Mouse (Mus musculus) activated CD4-positive, CD25-positive, alpha-beta regulatory T cell, adult 4 months (primary cell): ENCODE measurements around the gene Gzmn. TPM values are rescaled to one million over a fixed set of nuclear protein-coding genes. Genes with fewer than 3 reads are reported as not detected.
"Not testable (repeated sequence)": the region's sequence is repeated elsewhere in the genome, so short reads cannot be mapped to it uniquely, and the experiment has no call there.

Experiments
- ATAC-seq: one replicate; pipeline ENCODE4 v1.8.0; 2017
- polyA plus RNA-seq, 2 experiments: library from polyadenylated mRNA; unstranded; fragments of 100-300 nt; shearing (Covaris generic); gene quantifications; one replicate each; pipeline ENCODE4 v1.2.1; 2017

Gene Gzmn
- polyA plus RNA-seq: not detected

DNA sequence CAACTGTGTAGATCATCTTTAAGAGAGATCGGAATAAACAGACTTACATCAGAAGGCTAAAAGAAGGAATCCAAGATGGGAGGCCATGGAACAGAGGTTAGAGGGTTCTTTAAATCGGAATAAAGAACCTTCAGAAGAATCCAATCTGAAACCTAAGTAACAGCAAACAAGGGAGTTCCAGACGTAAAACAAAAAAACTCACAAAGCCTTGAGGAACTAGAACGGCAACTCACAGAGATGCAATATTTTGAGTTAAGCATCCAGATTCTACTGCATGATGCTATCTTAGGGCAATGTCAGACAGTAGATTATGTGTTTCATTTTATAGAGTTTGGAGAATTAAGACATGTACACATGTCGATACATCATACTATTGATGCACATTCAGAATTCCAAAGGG, at the start of gene Gzmn:
Gzmn (minus strand) TSS at position 101 of the 400 bp plus-strand sequence.
- ATAC-seq: no peak

DNA sequence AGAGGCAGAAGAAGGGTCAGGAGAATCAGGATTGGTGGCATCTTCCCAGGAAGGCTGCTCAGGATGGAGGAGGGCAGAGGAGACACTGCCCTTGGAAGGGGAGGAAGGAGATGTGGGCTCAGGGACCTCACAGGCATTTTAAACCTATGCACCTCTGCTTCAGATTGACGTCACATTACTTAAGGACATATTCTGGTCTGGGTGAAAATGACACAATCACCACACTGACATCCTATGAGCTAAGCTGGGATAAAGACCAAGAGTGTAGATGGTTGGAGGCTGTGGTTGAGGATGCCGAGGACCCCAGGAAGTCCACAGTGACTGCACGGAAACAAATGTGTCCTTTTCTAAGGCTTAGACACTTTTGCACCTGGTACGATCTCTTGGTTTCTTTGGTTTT, 36.9 kb upstream of the Gzmn start, which contains the start of gene Gzmf:
Gzmf (minus strand) TSS at position 101 of the 400 bp plus-strand sequence.
- ATAC-seq: no peak

DNA sequence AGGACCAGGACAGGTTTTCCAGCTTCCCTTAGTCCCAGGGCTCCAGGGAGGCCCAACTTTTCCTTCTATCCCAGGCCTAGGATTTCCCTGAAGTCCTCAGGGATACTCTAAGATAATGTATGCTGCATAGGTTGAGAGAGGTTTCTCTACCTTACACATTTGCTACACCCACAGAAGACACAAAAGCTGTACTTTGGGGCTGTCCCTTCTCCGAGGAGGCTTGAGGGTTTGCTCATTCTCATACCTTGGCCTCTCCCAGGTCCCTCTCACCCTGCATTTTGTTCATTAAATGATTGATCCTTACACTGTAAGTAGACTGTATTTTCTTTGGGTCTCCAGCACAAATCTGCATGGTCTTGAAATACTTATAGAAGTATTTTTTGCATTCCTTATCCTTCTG, 31.2 kb upstream of the Gzmn start:
- peak; percentile 80 for ATAC-seq

DNA sequence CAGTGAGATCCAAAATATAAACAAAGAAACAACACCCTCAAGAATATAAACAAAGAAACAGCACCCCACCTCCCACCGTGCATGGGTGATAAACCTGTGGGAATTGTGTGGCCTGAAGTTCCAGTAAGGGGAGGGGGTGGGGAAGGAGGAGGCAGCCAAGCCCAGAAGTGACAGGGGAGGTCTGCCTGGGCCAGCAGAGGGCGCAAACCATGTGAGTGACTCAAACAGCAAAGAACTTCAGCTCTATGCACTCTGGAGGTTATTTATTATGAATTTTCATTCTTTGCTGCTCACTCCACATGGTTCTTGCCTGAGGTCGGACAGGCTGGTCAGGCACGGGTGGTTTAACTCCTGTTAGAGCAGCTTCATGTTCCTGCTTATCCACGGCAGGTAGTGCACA, 30.6 kb upstream of the Gzmn start:
- peak; percentile 76 for ATAC-seq

DNA sequence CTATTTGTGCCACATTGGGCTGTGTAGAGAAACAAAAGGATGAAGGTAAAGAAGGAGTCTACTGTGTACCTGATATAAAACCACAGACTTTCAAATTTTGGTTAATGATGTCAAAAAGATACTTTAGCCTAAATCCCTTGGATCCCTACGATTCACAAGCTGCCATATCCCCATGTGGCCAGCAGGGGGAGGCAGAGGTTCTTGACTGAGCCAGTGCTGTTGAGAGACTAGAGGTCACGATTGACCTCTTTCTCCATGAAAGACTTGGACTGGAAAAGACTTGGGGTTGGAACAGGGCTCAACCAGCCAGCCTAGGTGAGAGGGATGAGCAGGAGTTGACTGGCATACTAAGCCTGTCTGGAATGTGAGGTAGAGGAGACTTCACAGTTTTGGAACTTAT, 29.6 kb upstream of the Gzmn start:
- ATAC-seq: peak; percentile 24

DNA sequence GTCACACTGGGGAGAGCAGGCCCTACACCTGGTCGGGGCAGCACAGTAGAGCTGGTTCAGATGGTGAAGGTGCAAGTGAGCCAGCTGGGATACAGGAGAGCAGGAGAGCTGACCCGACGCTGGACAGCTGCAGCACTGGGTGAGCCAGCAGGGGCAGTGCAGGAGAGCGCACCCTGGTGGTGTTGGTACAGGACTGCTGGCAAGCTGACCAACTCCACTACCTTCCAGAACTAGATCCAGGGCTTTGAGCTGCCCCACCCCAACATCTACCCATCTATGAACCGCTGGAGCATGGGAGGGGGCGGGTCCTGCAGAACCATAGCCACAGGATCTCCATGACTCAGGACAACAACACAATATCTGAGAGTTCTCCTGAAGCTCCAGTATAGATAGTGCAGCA, 12.5 kb upstream of the Gzmn start:
- ATAC-seq: no peak

DNA sequence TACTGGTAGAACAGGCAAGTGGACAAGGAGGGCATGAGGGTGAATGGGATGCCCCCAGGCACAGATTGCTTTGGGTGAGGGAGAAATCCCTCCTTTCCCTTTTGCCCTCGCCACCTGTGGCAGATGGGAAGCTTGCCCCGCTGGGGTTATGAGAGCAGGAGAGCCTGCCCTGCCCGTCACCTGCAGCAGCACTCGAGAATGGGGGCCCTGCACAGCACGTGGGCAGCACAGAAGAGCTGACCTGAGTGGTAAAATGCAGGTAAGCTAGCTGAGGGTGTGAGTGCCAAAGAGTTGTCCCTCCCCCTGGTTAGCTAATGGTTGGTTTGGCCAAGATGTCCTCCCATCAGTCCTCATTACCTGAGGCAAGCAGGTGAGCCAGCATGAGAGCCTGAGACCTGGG, 12.1 kb upstream of the Gzmn start:
- no peak for ATAC-seq

DNA sequence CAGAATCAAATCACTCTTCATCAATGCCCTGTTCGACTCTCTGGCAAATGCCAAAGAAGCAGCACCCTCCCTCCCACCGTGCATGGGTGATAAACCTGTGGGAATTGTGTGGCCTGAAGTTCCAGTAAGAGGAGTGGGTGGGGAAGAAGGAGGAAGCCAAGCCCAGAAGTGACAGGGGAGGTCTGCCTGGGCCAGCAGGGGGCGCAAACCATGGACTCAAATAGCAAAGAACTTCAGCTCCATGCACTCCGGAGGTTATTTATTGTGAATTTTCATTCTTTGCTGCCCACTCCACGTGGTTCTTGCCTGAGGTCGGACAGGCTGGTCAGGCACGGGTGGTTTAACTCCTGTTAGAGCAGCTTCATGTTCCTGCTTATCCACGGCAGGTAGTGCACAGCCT, 3.3 kb upstream of the Gzmn start:
- not testable (repeated sequence) for ATAC-seq

DNA sequence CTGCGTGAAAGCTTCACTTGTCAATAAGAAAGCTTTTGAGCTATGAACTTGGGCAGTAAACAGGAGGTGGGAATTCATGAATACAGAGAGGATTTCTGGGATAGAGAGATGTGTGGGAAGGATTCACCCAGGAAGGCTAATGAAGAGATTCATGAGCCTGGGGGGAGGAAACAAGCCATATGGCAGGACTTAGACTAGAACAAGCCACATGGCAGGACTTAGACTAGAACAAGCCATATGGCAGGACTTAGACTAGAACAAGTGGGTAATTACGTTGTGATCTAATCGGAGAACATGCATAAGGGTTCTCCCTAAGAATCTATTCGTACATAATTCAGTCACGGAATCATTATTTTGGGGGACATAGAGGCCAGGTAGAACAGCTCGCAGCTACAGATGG, 1.0 kb downstream of the Gzmn start:
- no peak for ATAC-seq

DNA sequence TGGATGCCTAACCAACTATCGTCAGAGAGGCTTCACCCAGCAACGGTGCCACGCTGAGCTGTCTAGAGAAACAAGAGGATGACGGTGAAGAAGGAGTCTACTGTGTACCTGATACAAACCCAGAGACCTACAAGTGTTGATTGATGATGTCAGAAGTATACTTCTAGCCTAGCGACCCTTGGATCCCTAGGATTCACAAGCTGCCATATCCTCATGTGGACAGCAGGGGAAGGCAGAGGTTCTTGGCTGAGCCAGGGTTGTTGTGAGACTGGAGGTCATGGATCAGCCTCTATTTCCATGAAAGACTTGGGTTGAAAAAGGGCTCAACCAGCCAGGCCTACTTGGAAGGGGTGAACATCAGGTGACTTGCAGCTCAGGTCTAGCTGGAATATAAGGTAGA, 1.7 kb downstream of the Gzmn start:
- no peak for ATAC-seq

DNA sequence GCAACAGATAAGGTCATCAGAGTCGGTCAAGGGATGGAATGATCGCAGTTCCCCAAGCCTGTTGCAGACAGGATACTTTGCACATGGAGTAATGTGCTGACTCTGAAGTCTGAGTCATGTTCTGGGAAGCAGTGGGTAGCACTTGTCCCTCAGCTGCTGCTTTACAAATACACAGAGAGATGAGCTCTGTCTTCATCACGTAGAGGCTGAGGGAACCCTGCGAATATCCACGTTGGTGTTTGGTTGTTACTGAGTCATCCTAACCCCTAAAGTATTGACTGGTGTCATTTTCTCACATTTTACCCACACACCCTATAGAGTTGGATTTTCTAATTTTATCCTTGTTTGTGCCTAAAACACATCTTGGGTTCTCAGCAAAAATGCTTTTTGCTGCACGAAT, 6.4 kb downstream of the Gzmn start:
- ATAC-seq: no peak

DNA sequence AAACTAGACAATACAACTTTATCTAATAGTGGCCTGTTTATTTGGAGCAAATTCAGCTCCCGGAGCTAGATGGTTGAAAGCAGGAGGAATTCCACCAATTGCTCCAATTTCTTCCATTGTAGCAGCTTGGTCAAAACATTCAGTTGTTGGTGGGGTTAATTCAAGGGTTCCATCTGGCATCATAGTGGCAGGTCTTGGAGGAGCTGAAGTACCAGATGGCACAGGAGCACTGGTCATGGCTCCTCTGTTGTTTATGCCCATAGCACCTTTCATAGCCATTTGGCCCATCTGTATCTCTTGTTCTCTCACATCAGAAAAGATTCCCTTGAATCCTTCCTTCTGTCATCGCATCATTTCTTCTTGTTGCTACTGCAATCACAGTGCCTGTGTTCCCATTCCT, 12.3 kb downstream of the Gzmn start:
- no peak for ATAC-seq

DNA sequence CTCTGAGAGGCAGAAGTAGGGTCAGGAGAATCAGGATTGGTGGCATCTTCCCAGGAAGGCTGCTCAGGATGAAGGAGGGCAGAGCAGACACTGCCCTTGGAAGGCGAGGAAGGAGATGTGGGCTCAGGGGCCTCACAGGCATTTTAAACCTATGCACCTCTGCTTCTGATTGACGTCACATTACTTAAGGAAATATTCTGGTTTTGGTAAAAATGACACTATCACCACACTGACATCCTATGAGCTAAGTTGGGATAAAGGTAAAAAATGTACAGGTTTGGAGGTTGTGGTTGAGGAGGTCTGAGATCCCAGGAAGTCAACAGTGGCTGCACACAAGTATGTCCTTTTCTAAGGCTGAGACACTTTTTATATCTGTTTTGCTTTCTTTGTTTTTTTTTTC, 14.9 kb downstream of the Gzmn start, which contains the start of gene Gzmg:
Gzmg (minus strand) TSS at position 101 of the 400 bp plus-strand sequence.
- not testable (repeated sequence) for ATAC-seq

DNA sequence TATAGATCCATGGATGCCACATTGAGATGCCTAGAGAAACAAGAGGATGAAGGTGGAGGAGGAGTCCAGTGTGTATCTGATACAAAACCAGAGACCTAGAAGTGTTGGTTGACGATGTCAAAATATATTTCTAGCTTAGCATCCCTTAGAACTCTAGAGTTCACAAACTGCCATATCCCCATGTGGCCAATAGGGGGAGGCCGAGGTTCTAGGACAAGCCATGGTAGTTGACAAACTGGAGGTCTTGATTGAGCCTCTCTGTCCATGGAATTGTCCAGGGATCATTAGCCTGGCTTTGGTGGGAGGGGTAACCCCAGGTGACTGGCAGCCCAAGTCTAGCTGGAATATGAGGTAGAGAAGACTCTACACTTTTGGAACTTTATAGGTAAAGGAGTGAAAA, 19.1 kb downstream of the Gzmn start:
- ATAC-seq: no peak

DNA sequence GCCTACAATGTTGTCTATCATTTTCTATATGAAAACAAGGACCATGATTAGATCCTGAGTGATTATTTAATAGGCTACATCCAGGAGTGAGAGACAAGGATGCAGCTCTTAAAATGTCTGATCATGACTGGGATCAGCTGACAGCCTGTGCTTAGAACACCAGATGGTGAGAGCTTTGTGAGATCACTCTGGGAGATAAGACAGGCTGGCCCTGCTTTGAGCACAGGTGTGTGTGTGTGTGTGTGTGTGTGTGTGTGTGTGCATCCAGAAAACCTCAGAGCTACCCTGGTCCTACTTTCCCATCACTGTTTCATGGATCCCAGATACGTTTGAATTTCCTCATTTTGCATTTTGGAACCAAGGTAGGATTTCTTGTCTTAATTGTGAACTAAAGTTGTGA, 40.7 kb downstream of the Gzmn start:
- not testable (repeated sequence) for ATAC-seq

DNA sequence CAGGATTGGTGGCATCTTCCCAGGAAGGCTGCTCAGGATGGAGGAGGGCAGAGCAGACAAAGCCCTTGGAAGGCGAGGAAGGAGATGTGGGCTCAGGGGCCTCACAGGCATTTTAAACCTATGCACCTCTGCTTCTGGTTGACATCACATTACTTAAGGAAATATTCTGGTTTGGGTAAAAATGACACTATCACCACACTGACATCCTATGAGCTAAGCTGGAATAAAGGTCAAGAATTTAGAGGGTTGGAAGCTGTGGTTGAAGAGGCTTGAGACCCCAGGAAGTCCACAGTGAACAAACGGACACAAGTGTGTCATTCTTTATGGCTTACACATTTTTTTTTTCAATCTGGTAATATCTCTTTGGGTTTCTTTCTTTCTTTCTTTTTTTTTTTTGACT, 41.9 kb downstream of the Gzmn start, which contains the start of gene Gzmd:
Gzmd (minus strand) TSS at position 101 of the 400 bp plus-strand sequence.
- ATAC-seq: not testable (repeated sequence)

DNA sequence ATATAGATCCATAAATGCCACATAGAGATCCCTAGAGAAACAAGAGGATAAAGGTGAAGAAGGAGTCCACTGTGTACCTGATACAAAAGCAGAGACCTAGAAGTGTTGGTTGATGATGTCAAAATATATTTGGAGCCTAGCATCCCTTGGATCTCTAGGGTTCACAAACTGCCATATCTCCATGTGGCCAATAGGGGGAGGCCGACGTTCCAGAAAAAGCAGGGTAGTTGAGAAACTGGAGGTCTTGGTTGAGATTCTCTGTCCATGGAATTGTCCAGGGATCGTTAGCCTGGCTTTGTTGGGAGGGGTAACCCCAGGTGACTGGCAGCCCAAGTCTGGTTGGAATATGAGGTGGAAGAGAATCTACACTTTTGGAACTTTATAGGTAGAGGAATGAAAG, 46.1 kb downstream of the Gzmn start:
- ATAC-seq: no peak

DNA sequence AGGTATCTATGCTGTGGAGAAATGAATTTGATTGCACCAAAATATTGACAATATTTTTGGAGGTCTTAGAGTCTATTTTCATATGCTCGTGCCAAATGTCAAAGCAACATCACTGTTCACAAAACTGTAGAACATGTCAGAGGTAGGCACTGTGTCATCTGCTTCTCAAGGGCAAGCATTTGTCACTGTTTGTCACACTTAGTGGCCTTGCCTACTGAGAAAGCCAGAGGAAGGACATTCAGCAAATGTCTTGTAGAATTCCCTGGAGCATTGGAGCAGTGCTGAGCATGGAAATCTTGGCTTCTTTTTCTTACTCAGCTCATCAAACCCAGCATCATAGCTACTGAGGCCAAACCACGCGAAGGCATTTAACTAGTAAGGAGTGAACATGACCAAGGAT, 50.9 kb downstream of the Gzmn start:
- no peak for ATAC-seq

DNA sequence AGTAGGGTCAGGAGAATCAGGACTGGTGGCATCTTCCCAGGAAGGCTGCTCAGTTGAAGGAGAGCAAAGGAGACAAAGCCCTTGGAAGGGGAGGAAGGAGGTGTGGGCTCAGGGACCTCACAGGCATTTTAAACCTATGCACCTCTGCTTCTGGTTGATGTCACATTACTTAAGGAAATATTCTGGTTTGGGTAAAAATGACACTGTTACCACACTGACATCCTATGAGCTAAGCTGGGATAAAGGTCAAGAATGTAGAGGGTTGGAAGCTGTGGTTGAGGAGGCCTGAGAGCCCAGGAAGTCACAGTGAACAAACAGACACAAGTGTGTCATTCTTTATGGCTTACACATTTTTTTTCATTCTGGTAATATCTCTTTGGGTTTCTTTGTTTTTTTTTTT, 53.9 kb downstream of the Gzmn start, which contains the start of gene Gzme:
Gzme (minus strand) TSS at position 101 of the 400 bp plus-strand sequence.
- no peak for ATAC-seq

Other genes with a start within 250 kb of the Gzmn start
- gene Cma1, start 229.9 kb downstream of the Gzmn start, polyA plus RNA-seq: not detected
- gene Cma2, start 223.6 kb downstream of the Gzmn start, polyA plus RNA-seq: not detected
- gene Mcpt1, start 156.6 kb downstream of the Gzmn start, polyA plus RNA-seq: not detected
- not detected for gene Mcpt9, start 144.1 kb downstream of the Gzmn start, polyA plus RNA-seq
- gene Mcpt2, start 132.6 kb downstream of the Gzmn start, polyA plus RNA-seq: not detected
- not detected for gene Mcpt4, start 112.3 kb downstream of the Gzmn start, polyA plus RNA-seq
- gene Mcpt8, start 89.3 kb downstream of the Gzmn start, polyA plus RNA-seq: not detected
- not detected for gene Ctsg, start 72.0 kb downstream of the Gzmn start, polyA plus RNA-seq
- not detected for gene Gzme, start 54.0 kb downstream of the Gzmn start, polyA plus RNA-seq
- gene Gzmd, start 42.0 kb downstream of the Gzmn start, polyA plus RNA-seq: not detected
- gene Gzmg, start 15.0 kb downstream of the Gzmn start, polyA plus RNA-seq: not detected
- under 1 TPM in 1 of 2 experiments, not detected in 1; 0.96 TPM for gene Gzmf, start 36.8 kb upstream of the Gzmn start, polyA plus RNA-seq
- gene Gzmc, start 60.1 kb upstream of the Gzmn start, polyA plus RNA-seq: 10 to 100 TPM in 1 of 2 experiments, 1 to 10 TPM in 1; 6.0 to 10.5 TPM
- gene Gzmb, start 87.7 kb upstream of the Gzmn start, polyA plus RNA-seq: 100 to 1,000 TPM; 142 to 148 TPM
- not detected for gene Atp12a, start 190.5 kb upstream of the Gzmn start, polyA plus RNA-seq
- gene Rnf17, start 228.0 kb upstream of the Gzmn start, polyA plus RNA-seq: under 1 TPM in 1 of 2 experiments, not detected in 1; 0.21 TPM